Mouse (Mus musculus) lung, postnatal 0 days (tissue): ENCODE measurements around the gene Rbbp9. TPM values are rescaled to one million over a fixed set of nuclear protein-coding genes. Genes with fewer than 3 reads are reported as not detected.

Experiments used
- ATAC-seq: fragments of 200-750 bp; cut with Nextera tagmentation; 2 replicates; pipeline ENCODE4 v1.8.0; 2017; ENCODE audit warnings: moderate library complexity
- DNase-seq: peaks from one replicate; pipeline ENCODE4 v3.0.0-alpha.2; 2016; ENCODE audit warnings: low spot score
- H3K27ac ChIP-seq: fragments of 300-500 bp; sonication (generic); 2 replicates; pipeline ENCODE4 v1.5.1; 2014; ENCODE audit warnings: antibody characterized with exemption, mild to moderate bottlenecking, low read length, mixed read lengths
- H3K27me3 ChIP-seq: fragments of 300-500 bp; sonication (generic); replicated peaks from 2 replicates; pipeline ENCODE4 v1.6.1; 2014; ENCODE audit warnings: low read length, mixed read lengths; ENCODE audit not compliant: insufficient read depth
- H3K36me3 ChIP-seq: fragments of 300-500 bp; sonication (generic); 2 replicates; pipeline ENCODE4 v1.6.1; 2014; ENCODE audit warnings: low read length, mixed read lengths; ENCODE audit not compliant: insufficient read depth
- H3K4me1 ChIP-seq: fragments of 300-500 bp; sonication (generic); 2 replicates; pipeline ENCODE4 v1.6.1; 2014; ENCODE audit warnings: antibody characterized with exemption, low read depth, low read length, mixed read lengths; ENCODE audit not compliant: insufficient read depth
- H3K4me2 ChIP-seq: fragments of 300-500 bp; sonication (generic); replicated peaks from 2 replicates; pipeline ENCODE4 v1.6.1; 2014; ENCODE audit warnings: low read depth, mild to moderate bottlenecking, low read length, moderate library complexity, mixed read lengths
- H3K4me3 ChIP-seq: fragments of 300-500 bp; sonication (generic); 2 replicates; pipeline ENCODE4 v1.5.1; 2014; ENCODE audit warnings: low read depth, low read length
- H3K9ac ChIP-seq: fragments of 300-500 bp; sonication (generic); replicated peaks from 2 replicates; pipeline ENCODE4 v1.6.1; 2014; ENCODE audit warnings: low read depth, mild to moderate bottlenecking
- H3K9me3 ChIP-seq: fragments of 300-500 bp; sonication (generic); 2 replicates; pipeline ENCODE4 v1.6.1; 2016; ENCODE audit warnings: low read length, mixed read lengths
- CTCF ChIP-seq: IDR thresholded peaks from 2 replicates; pipeline ENCODE4 v1.5.1; 2016; ENCODE audit warnings: antibody characterized with exemption, mild to moderate bottlenecking
- EP300 ChIP-seq: IDR thresholded peaks from 2 replicates; pipeline ENCODE4 v1.6.1; 2016; ENCODE audit warnings: antibody characterized with exemption, mild to moderate bottlenecking, control low read depth
- WGBS: fragments of 180-500 bp; shearing (Covaris S2); extraction: QIAGEN DNeasy Blood & Tissue Kit; methylation state at CpG from one replicate; pipeline ENCODE4 v1.1.7; 2014; 5-methylcytosine and 5-hydroxymethylcytosine counted together
- polyA plus RNA-seq: library from polyadenylated mRNA; unstranded; fragments of >200 nt; fragmentation: Nextera tagmentation; extraction: Ambion mirVana; gene quantifications from 2 replicates; pipeline ENCODE4 v1.2.1, GENCODE M21; 2015

Rbbp9 gene
- polyA plus RNA-seq, 1 experiment from 2014 or later = 42.3 TPM

- Histone ChIP-seq H3K36me3 (0 out of 2 replicates have a peak, but pooled peaks cover 7% of the 10 kb centered on the region), H3K9ac (no peak overlapping the region), H3K27ac (no peak overlapping the region), H3K4me3 (no peak overlapping the region), H3K4me2 (no peak overlapping the region), H3K9me3 (no peaks in the 10 kb centered on the region), H3K27me3 (no peaks in the 10 kb centered on the region), H3K4me1 (no peaks in the 10 kb centered on the region)
- 45% methylated on average over 6 of the region's 6 CpGs for WGBS
- TF ChIP-seq CTCF (peak; percentile 32), EP300 (no peak)
- peak; percentile 54 for DNase-seq
- peak; percentile 85 for ATAC-seq
Observed at GRCm38 (mm10) chr2:144544630-144545029, 6.0 kb downstream of the Rbbp9 start.

- 81% methylated on average over 6 of the region's 6 CpGs for WGBS
- 0 out of 2 replicates have a peak, but pooled peaks cover 15% of the 10 kb centered on the region for H3K36me3 ChIP-seq
Observed at GRCm38 (mm10) chr2:144543670-144544069, 7.0 kb downstream of the Rbbp9 start.

DNA sequence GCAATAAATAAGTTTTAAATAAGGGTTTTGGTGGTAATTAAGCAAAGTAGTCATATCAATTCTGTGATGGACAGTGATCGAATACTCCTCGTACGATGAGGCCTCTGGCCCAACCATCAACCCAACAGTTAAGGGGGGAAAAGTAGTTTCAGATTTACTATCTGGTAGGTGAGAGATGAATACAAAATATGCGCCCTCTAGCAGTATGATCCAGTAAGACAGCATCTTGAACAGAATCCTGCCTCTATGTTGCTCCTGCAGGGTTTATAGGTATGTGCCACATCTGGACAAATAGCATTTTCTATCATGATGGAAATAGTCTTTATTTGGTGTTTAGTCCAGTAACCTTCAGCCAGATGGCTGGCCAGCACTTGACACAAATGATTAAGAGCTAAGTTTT, 9.4 kb downstream of the Rbbp9 start:
- no peaks in the 10 kb centered on the region for H3K27me3 ChIP-seq
- H3K9me3 ChIP-seq = no peaks in the 10 kb centered on the region
- peaks cover 26% of the 10 kb centered on the region; the same call in 1 of the 2 replicates for H3K36me3 ChIP-seq
- no peak for DNase-seq
- H3K4me3 ChIP-seq = no peak overlapping the region
- no peak overlapping the region for H3K27ac ChIP-seq
- ATAC-seq = no peak
- no peaks in the 10 kb centered on the region for H3K4me1 ChIP-seq
- 91% methylated on average over 4 of the region's 4 CpGs for WGBS
- H3K4me2 ChIP-seq = no peak overlapping the region
- TF ChIP-seq CTCF = peak; percentile 35
- TF ChIP-seq EP300 = no peak
- no peak overlapping the region for H3K9ac ChIP-seq

More at GRCm38 (mm10) chr2:144543670-144544069, 7.0 kb downstream of the Rbbp9 start:
- Histone ChIP-seq H3K9me3 (no peaks in the 10 kb centered on the region), H3K27ac (no peak overlapping the region), H3K4me1 (no peaks in the 10 kb centered on the region), H3K4me3 (no peak overlapping the region), H3K27me3 (no peaks in the 10 kb centered on the region), H3K9ac (no peak overlapping the region), H3K4me2 (no peak overlapping the region)
- ATAC-seq (no peak), DNase-seq (no peak)
- TF ChIP-seq CTCF = no peak
- TF ChIP-seq EP300 = no peak

DNA sequence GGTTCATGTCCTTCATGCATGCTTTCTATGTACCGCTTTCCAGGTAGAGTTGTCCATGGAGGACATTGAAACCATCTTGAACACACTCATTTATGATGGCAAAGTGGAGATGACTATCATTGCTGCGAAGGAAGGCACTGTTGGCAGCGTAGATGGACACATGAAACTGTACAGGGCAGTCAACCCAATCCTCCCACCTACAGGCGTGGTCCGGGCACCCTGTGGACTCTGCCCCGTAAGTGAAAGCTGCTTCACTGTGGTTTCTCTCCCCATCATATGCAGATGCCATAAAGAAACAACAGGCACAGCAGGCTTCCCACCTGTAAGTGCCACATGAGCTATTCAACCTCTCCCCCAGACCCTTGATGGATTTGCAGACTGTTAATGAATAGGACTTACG, 13.5 kb downstream of the Rbbp9 start:
- 91% methylated on average over 7 of the region's 7 CpGs for WGBS
- peaks cover 47% of the 10 kb centered on the region; the same call in 1 of the 2 replicates for H3K36me3 ChIP-seq
- H3K27ac ChIP-seq = no peak overlapping the region
- no peak for TF ChIP-seq EP300
- TF ChIP-seq CTCF = no peak
- no peak overlapping the region for H3K9ac ChIP-seq
- ATAC-seq (no peak), DNase-seq (no peak)
- H3K4me1 ChIP-seq = no peaks in the 10 kb centered on the region
- H3K9me3 ChIP-seq = no peaks in the 10 kb centered on the region
- H3K27me3 ChIP-seq = no peaks in the 10 kb centered on the region
- H3K4me3 ChIP-seq = no peak overlapping the region
- H3K4me2 ChIP-seq = no peak overlapping the region

DNA sequence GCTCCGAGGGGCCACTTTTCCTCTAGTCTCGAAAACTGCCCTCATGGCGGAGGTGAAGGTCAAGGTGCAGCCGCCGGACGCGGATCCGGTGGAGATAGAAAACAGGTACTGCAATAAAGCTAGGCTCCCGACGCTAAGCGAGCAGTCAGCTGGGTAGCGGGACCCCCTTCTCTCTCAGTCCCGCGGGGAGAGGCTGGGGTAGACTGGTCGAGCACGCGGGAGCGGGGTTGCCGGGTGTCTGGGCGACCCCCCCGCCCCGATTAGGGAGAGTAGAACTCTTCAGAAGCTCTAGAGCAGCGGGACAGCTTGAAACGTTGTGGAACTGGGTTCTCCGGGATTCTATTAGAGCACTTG, 22.9 kb downstream of the Rbbp9 start:
- peak; percentile 12 for DNase-seq
- no peaks in the 10 kb centered on the region for H3K27me3 ChIP-seq
- H3K36me3 ChIP-seq = no peaks in the 10 kb centered on the region; the same call in 1 of the 2 replicates
- H3K27ac ChIP-seq = peak overlapping the region; percentile 92
- H3K4me3 ChIP-seq = peak overlapping the region; percentile 93
- H3K9me3 ChIP-seq = no peaks in the 10 kb centered on the region
- TF ChIP-seq CTCF = no peak
- no peak for TF ChIP-seq EP300
- peak overlapping the region; percentile 97 for H3K9ac ChIP-seq
- WGBS = under 1% methylated on average over 25 of the region's 25 CpGs
- peak overlapping the region; percentile 87 for H3K4me2 ChIP-seq
- no peaks in the 10 kb centered on the region for H3K4me1 ChIP-seq
- peak; percentile 25 for ATAC-seq

GRCm38 (mm10) chr2:144526981-144527820, 23.5 kb downstream of the Rbbp9 start, which contains the start of the genes Dzank1 and Polr3f:
Gene Dzank1 (minus strand): TSS chr2:144527414.
Gene Polr3f (plus strand): TSS chr2:144527718.
- TF ChIP-seq CTCF (peak; percentile 30; the same call in 1 of the 2 replicates), EP300 (peak; percentile 80)
- no peaks in the 10 kb centered on the region for H3K4me1 ChIP-seq

More at GRCm38 (mm10) chr2:144526981-144527820, 23.5 kb downstream of the Rbbp9 start, which contains the start of the genes Dzank1 and Polr3f:
- ATAC-seq (peak; percentile 99), DNase-seq (peak; percentile 99)
- H3K27ac ChIP-seq = peak within 1 kb of the TSS; percentile 92
- peak within 1 kb of the TSS; percentile 97 for H3K9ac ChIP-seq
- H3K27me3 ChIP-seq = no peaks in the 10 kb centered on the region
- H3K4me3 ChIP-seq = peak within 1 kb of the TSS; percentile 93
- H3K9me3 ChIP-seq = no peaks in the 10 kb centered on the region
- under 1% methylated on average over 56 of the region's 56 CpGs for WGBS
- H3K36me3 ChIP-seq = no peaks in the 10 kb centered on the region; the same call in 1 of the 2 replicates
- peak within 1 kb of the TSS; percentile 87 for H3K4me2 ChIP-seq
